Mouse (Mus musculus): ENCODE results near the gene Adrm1. TPM values are rescaled to one million over a fixed set of nuclear protein-coding genes. Genes with fewer than 3 reads are reported as not detected.

Gene Adrm1
- polyA plus RNA-seq, 1 experiment = 88.2 TPM

- Histone ChIP-seq H3K4me3 (ENCODE audit: extremely low read depth, insufficient read depth, insufficient read length) (no peak overlapping the region), H3K4me1 (ENCODE audit: control insufficient read depth, insufficient read depth, insufficient read length) (no peaks in the 10 kb centered on the region), H3K27me3 (ENCODE audit: control insufficient read depth, insufficient read depth, low read length) (no peaks in the 10 kb centered on the region), H3K36me3 (ENCODE audit: control insufficient read depth, insufficient read depth, low read length) (peaks cover 46% of the 10 kb centered on the region), H3K27ac (ENCODE audit: insufficient read depth, low read length) (no peak overlapping the region)
- no peak for TF ChIP-seq POLR2A (IDR thresholded peaks at IDR 0.05; ENCODE audit: low read depth, low read length)
- no peak for TF ChIP-seq CTCF (IDR thresholded peaks at IDR 0.05; ENCODE audit: extremely low read depth, insufficient read depth, insufficient read length, insufficient replicate concordance)
- WGBS = 92% methylated on average over 2 of the region's 2 CpGs
- DNase-seq (ENCODE audit: low read depth in 1 of 2, low spot score in 2 of 2) = no peak
Observed at GRCm38 (mm10) chr2:180146091-180146490, 25.2 kb upstream of the Adrm1 start.

GRCm38 (mm10) chr2:180147379-180147778, 23.9 kb upstream of the Adrm1 start:
- Histone ChIP-seq H3K27ac (ENCODE audit: insufficient read depth, low read length) (no peak overlapping the region), H3K4me3 (ENCODE audit: extremely low read depth, insufficient read depth, insufficient read length) (no peak overlapping the region), H3K27me3 (ENCODE audit: control insufficient read depth, insufficient read depth, low read length) (no peaks in the 10 kb centered on the region), H3K4me1 (ENCODE audit: control insufficient read depth, insufficient read depth, insufficient read length) (no peaks in the 10 kb centered on the region), H3K36me3 (ENCODE audit: control insufficient read depth, insufficient read depth, low read length) (peaks cover 43% of the 10 kb centered on the region)
- DNase-seq (ENCODE audit: low read depth in 1 of 2, low spot score in 2 of 2) = no peak
- 92% methylated on average over 6 of the region's 6 CpGs for WGBS
- TF ChIP-seq CTCF (IDR thresholded peaks at IDR 0.05; ENCODE audit: extremely low read depth, insufficient read depth, insufficient read length, insufficient replicate concordance) = no peak
- no peak for TF ChIP-seq POLR2A (IDR thresholded peaks at IDR 0.05; ENCODE audit: low read depth, low read length)

GRCm38 (mm10) chr2:180148551-180148950, 22.7 kb upstream of the Adrm1 start:
- TF ChIP-seq POLR2A (IDR thresholded peaks at IDR 0.05; ENCODE audit: low read depth, low read length) (no peak), CTCF (IDR thresholded peaks at IDR 0.05; ENCODE audit: extremely low read depth, insufficient read depth, insufficient read length, insufficient replicate concordance) (no peak)
- no peaks in the 10 kb centered on the region for H3K27me3 ChIP-seq (ENCODE audit: control insufficient read depth, insufficient read depth, low read length)
- 89% methylated on average over 9 of the region's 9 CpGs for WGBS
- peaks cover 46% of the 10 kb centered on the region for H3K36me3 ChIP-seq (ENCODE audit: control insufficient read depth, insufficient read depth, low read length)
- no peak overlapping the region for H3K27ac ChIP-seq (ENCODE audit: insufficient read depth, low read length)
- H3K4me3 ChIP-seq (ENCODE audit: extremely low read depth, insufficient read depth, insufficient read length) = no peak overlapping the region
- DNase-seq (ENCODE audit: low read depth in 1 of 2, low spot score in 2 of 2) = no peak
- H3K4me1 ChIP-seq (ENCODE audit: control insufficient read depth, insufficient read depth, insufficient read length) = no peaks in the 10 kb centered on the region

- H3K4me1 ChIP-seq (ENCODE audit: control insufficient read depth, insufficient read depth, insufficient read length) = no peaks in the 10 kb centered on the region
- no peak overlapping the region for H3K27ac ChIP-seq (ENCODE audit: insufficient read depth, low read length)
- DNase-seq (ENCODE audit: low read depth in 1 of 2, low spot score in 2 of 2) = no peak
- H3K27me3 ChIP-seq (ENCODE audit: control insufficient read depth, insufficient read depth, low read length) = no peaks in the 10 kb centered on the region
- WGBS = 88% methylated on average over 3 of the region's 3 CpGs
- H3K4me3 ChIP-seq (ENCODE audit: extremely low read depth, insufficient read depth, insufficient read length) = no peak overlapping the region
- peaks cover 52% of the 10 kb centered on the region for H3K36me3 ChIP-seq (ENCODE audit: control insufficient read depth, insufficient read depth, low read length)
- no peak for TF ChIP-seq POLR2A (IDR thresholded peaks at IDR 0.05; ENCODE audit: low read depth, low read length)
- no peak for TF ChIP-seq CTCF (IDR thresholded peaks at IDR 0.05; ENCODE audit: extremely low read depth, insufficient read depth, insufficient read length, insufficient replicate concordance)
Observed at GRCm38 (mm10) chr2:180154796-180155195, 16.5 kb upstream of the Adrm1 start.

- Histone ChIP-seq H3K36me3 (ENCODE audit: control insufficient read depth, insufficient read depth, low read length) (peaks cover 46% of the 10 kb centered on the region), H3K27ac (ENCODE audit: insufficient read depth, low read length) (no peak overlapping the region), H3K4me1 (ENCODE audit: control insufficient read depth, insufficient read depth, insufficient read length) (no peaks in the 10 kb centered on the region), H3K4me3 (ENCODE audit: extremely low read depth, insufficient read depth, insufficient read length) (no peak overlapping the region), H3K27me3 (ENCODE audit: control insufficient read depth, insufficient read depth, low read length) (no peaks in the 10 kb centered on the region)
- DNase-seq (ENCODE audit: low read depth in 1 of 2, low spot score in 2 of 2) = no peak
- WGBS = 95% methylated on average over 3 of the region's 3 CpGs
- TF ChIP-seq CTCF (IDR thresholded peaks at IDR 0.05; ENCODE audit: extremely low read depth, insufficient read depth, insufficient read length, insufficient replicate concordance) = no peak
- TF ChIP-seq POLR2A (IDR thresholded peaks at IDR 0.05; ENCODE audit: low read depth, low read length) = no peak
Observed at GRCm38 (mm10) chr2:180158627-180159026, 12.7 kb upstream of the Adrm1 start.

GRCm38 (mm10) chr2:180165855-180166254, 5.4 kb upstream of the Adrm1 start:
- no peaks in the 10 kb centered on the region for H3K4me1 ChIP-seq (ENCODE audit: control insufficient read depth, insufficient read depth, insufficient read length)
- peaks cover 10% of the 10 kb centered on the region for H3K36me3 ChIP-seq (ENCODE audit: control insufficient read depth, insufficient read depth, low read length)
- 93% methylated on average over 2 of the region's 2 CpGs for WGBS
- H3K4me3 ChIP-seq (ENCODE audit: extremely low read depth, insufficient read depth, insufficient read length) = no peak overlapping the region
- no peak for DNase-seq (ENCODE audit: low read depth in 1 of 2, low spot score in 2 of 2)
- H3K27me3 ChIP-seq (ENCODE audit: control insufficient read depth, insufficient read depth, low read length) = no peaks in the 10 kb centered on the region
- no peak overlapping the region for H3K27ac ChIP-seq (ENCODE audit: insufficient read depth, low read length)
- TF ChIP-seq POLR2A (IDR thresholded peaks at IDR 0.05; ENCODE audit: low read depth, low read length) (no peak), CTCF (IDR thresholded peaks at IDR 0.05; ENCODE audit: extremely low read depth, insufficient read depth, insufficient read length, insufficient replicate concordance) (no peak)

- WGBS = 94% methylated on average over 2 of the region's 2 CpGs
- TF ChIP-seq CTCF (IDR thresholded peaks at IDR 0.05; ENCODE audit: extremely low read depth, insufficient read depth, insufficient read length, insufficient replicate concordance) (no peak), POLR2A (IDR thresholded peaks at IDR 0.05; ENCODE audit: low read depth, low read length) (no peak)
- Histone ChIP-seq H3K4me3 (ENCODE audit: extremely low read depth, insufficient read depth, insufficient read length) (no peak overlapping the region), H3K4me1 (ENCODE audit: control insufficient read depth, insufficient read depth, insufficient read length) (no peaks in the 10 kb centered on the region; the same call in 1 of the 2 replicates), H3K27ac (ENCODE audit: insufficient read depth, low read length) (no peak overlapping the region), H3K36me3 (ENCODE audit: control insufficient read depth, insufficient read depth, low read length) (peaks cover 4% of the 10 kb centered on the region), H3K27me3 (ENCODE audit: control insufficient read depth, insufficient read depth, low read length) (no peaks in the 10 kb centered on the region)
- DNase-seq (ENCODE audit: low read depth in 1 of 2, low spot score in 2 of 2) = no peak
Observed at GRCm38 (mm10) chr2:180166869-180167268, 4.4 kb upstream of the Adrm1 start.
